Mouse (Mus musculus) lung, postnatal 0 days (tissue): Measurements from ENCODE around the gene Rpl41.

Experiments
- CTCF ChIP-seq: IDR thresholded peaks from 2 replicates; pipeline ENCODE4 v1.5.1; 2016; ENCODE audit warnings: antibody characterized with exemption, mild to moderate bottlenecking
- EP300 ChIP-seq: IDR thresholded peaks from 2 replicates; pipeline ENCODE4 v1.6.1; 2016; ENCODE audit warnings: antibody characterized with exemption, mild to moderate bottlenecking, control low read depth

DNA sequence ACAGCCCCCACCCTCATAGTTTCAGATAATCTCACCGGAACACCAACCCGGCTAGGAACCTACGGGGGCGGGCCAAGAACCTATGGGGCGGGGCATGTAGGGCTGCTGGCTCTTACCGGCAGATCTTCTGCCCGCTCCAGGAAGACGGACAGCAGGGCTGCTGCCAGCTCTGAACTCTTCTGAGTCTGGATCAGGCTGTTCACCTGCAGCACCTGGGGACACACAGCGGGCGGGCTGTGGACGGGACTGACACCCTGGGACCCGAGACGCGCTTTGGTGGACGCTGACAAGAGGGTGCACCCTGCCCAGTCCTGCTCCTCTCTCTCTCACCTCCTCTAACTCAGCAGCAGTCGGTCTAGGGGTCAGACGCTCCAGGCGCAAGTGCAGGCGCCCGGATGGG lies 33.1 kb downstream of the Rpl41 start:
- TF ChIP-seq CTCF (no peak), EP300 (no peak)
